Mouse (Mus musculus): ENCODE data around the gene A930002H24Rik.

DNA sequence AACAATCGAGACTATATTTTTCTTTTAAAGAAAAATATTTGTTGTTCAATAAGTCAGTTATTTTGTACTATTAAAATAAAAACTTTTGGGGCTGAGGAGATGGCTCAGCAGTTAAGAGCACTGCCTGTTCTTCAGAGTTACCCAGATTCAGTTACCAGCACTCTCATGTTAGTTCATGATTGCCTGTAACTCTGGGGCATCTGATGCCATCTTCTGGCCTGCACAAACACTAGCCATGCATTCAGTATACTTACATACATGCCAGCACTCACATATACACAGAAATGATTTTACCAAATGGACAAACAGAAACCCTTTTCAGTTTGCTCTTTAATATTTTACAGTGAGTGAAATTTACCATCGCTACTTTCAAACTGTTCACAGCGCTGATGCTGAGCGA, 45.7 kb upstream of the A930002H24Rik start:
- TF ChIP-seq CTCF (IDR thresholded peaks at IDR 0.05; ENCODE audit: borderline replicate concordance, extremely low read depth, insufficient read depth, insufficient read length) (no peak), POLR2A (IDR thresholded peaks at IDR 0.05; ENCODE audit: borderline replicate concordance, extremely low read depth, insufficient read depth, insufficient read length, poor library complexity, severe bottlenecking) (no peak)
